Mouse (Mus musculus): ENCODE results near the gene Zfr2. TPM values are rescaled to one million over a fixed set of nuclear protein-coding genes. Genes with fewer than 3 reads are reported as not detected.

Zfr2 gene
- total and polyA plus RNA-seq, 3 experiments, result 0.81 to 1.4 TPM; not detected in 1

GRCm38 (mm10) chr10:81291511-81292104 lies 58.7 kb downstream of the Zfr2 start, which contains the start of gene Tjp3 (continued):
- no peak for TF ChIP-seq E2F4 (IDR thresholded peaks at IDR 0.05; ENCODE audit: borderline replicate concordance, low read depth, low read length)
- peak; percentile 24; the same call in 1 of the 2 replicates for TF ChIP-seq ELF1 (IDR thresholded peaks at IDR 0.05; ENCODE audit: low read depth, low read length)
- peak; percentile 31; the same call in 1 of the 2 replicates for TF ChIP-seq MAX (IDR thresholded peaks at IDR 0.05; ENCODE audit: low read length)
- TF ChIP-seq TBP (IDR thresholded peaks at IDR 0.05; ENCODE audit: low read depth, low read length), result no peak
- TF ChIP-seq ZNF384 (IDR thresholded peaks at IDR 0.05; ENCODE audit: low read depth, low read length), result peak; percentile 86
- TF ChIP-seq CHD2 (IDR thresholded peaks at IDR 0.05; ENCODE audit: low read length), result no peak
- no peak for TF ChIP-seq POLR2AphosphoS2 (IDR thresholded peaks at IDR 0.05; ENCODE audit: low read length)
- TF ChIP-seq NRF1 (IDR thresholded peaks at IDR 0.05; ENCODE audit: insufficient read depth, low read depth, low read length, poor library complexity, severe bottlenecking), result no peak
- 0 out of 2 replicates have a peak, but pooled peaks have one; percentile 28 for TF ChIP-seq TCF12 (IDR thresholded peaks at IDR 0.05; ENCODE audit: low read depth, low read length)

GRCm38 (mm10) chr10:81292554-81293333 lies 59.8 kb downstream of the Zfr2 start, which contains the start of gene Pip5k1c:
Gene Pip5k1c (plus strand): TSS chr10:81292963.
- Histone ChIP-seq H3K27ac (ENCODE audit: control insufficient read depth, low read depth, low read length) (peak within 1 kb of the TSS; percentile 82), H3K27me3 (ENCODE audit: control insufficient read depth in 1 of 2, insufficient read depth in 2 of 2, low read length in 2 of 2) (no peaks in the 10 kb centered on the region), H3K9ac (ENCODE audit: control insufficient read depth, low read depth, low read length, poor library complexity, severe bottlenecking) (peak within 1 kb of the TSS; percentile 88), H3K36me3 (ENCODE audit: control insufficient read depth in 1 of 2, insufficient read depth in 2 of 2, low read length in 2 of 2) (peaks cover 0 to 20% of the 10 kb centered on the region in 2 experiments; a peak in 2 of 4 replicates), H3K4me3 (ENCODE audit: control insufficient read depth in 1 of 2, insufficient read depth in 1 of 2, low read depth in 2 of 2, low read length in 2 of 2) (peak within 1 kb of the TSS; percentile 86 to 91), H3K4me1 (ENCODE audit: control insufficient read depth in 1 of 2, insufficient read depth in 2 of 2, low read length in 2 of 2) (peaks cover 11 to 30% of the 10 kb centered on the region in 2 experiments), H3K9me3 (replicated peaks; ENCODE audit: insufficient read depth, low read length) (no peaks in the 10 kb centered on the region), H3K79me2 (ENCODE audit: control insufficient read depth, insufficient read depth, low read length, poor library complexity) (peaks cover 45% of the 10 kb centered on the region)
- peak; percentile 100 for DNase-seq (ENCODE audit: low read depth, low spot score)
- TF ChIP-seq TBP (IDR thresholded peaks at IDR 0.05; ENCODE audit: low read depth, low read length) (peak; percentile 62), MAFK (IDR thresholded peaks at IDR 0.05; ENCODE audit: borderline replicate concordance, low read depth, low read length) (no peak), POLR2AphosphoS5 (IDR thresholded peaks at IDR 0.05; ENCODE audit: borderline replicate concordance, low read depth, low read length) (no peak), SIN3A (IDR thresholded peaks at IDR 0.05; ENCODE audit: low read length) (peak; percentile 71; the same call in 1 of the 2 replicates), JUND (IDR thresholded peaks at IDR 0.05; ENCODE audit: low read depth, low read length) (no peak), MAX (IDR thresholded peaks at IDR 0.05; ENCODE audit: low read length) (peak; percentile 80), POLR2A (IDR thresholded peaks at IDR 0.05; ENCODE audit: control insufficient read depth in 1 of 2, insufficient read depth in 1 of 2, low read depth in 1 of 2, low read length in 2 of 2, poor library complexity in 1 of 2) (peak; percentile 73 to 91), TCF12 (IDR thresholded peaks at IDR 0.05; ENCODE audit: low read depth, low read length) (no peak), CHD2 (IDR thresholded peaks at IDR 0.05; ENCODE audit: low read length) (no peak), HCFC1 (IDR thresholded peaks at IDR 0.05; ENCODE audit: low read depth, low read length) (peak; percentile 73), ZKSCAN1 (IDR thresholded peaks at IDR 0.05; ENCODE audit: low read depth, low read length) (no peak), MEF2A (IDR thresholded peaks at IDR 0.05; ENCODE audit: extremely low read depth, insufficient replicate concordance, low read depth, low read length, poor library complexity, severe bottlenecking) (no peak), RCOR1 (IDR thresholded peaks at IDR 0.05; ENCODE audit: low read depth, low read length) (no peak), NELFE (IDR thresholded peaks at IDR 0.05; ENCODE audit: low read depth, low read length) (peak; percentile 79), RAD21 (IDR thresholded peaks at IDR 0.05; ENCODE audit: low read depth, low read length) (peak; percentile 47), ELF1 (IDR thresholded peaks at IDR 0.05; ENCODE audit: low read depth, low read length) (peak; percentile 73), MYC (IDR thresholded peaks at IDR 0.05; ENCODE audit: low read depth, low read length) (peak; percentile 94), ZNF384 (IDR thresholded peaks at IDR 0.05; ENCODE audit: low read depth, low read length) (no peak), USF1 (IDR thresholded peaks at IDR 0.05; ENCODE audit: low read depth, low read length) (peak; percentile 88), CTCF (IDR thresholded peaks at IDR 0.05 in 2 of 3, conservative IDR thresholded peaks at IDR 0.05 in 1 of 3; ENCODE audit: control insufficient read depth in 1 of 3, insufficient read depth in 1 of 3, low read depth in 2 of 3, low read length in 3 of 3, poor library complexity in 1 of 3, severe bottlenecking in 1 of 3) (peak; percentile 64 to 96 (median 82)), ETS1 (IDR thresholded peaks at IDR 0.05; ENCODE audit: low read depth, low read length) (0 out of 2 replicates have a peak, but pooled peaks have one; percentile 47), ZMIZ1 (IDR thresholded peaks at IDR 0.05; ENCODE audit: low read depth, low read length) (no peak), MXI1 (IDR thresholded peaks at IDR 0.05; ENCODE audit: low read depth, low read length) (peak; percentile 19; the same call in 1 of the 2 replicates), CHD1 (IDR thresholded peaks at IDR 0.05; ENCODE audit: low read depth, low read length) (peak; percentile 99), EP300 (IDR thresholded peaks at IDR 0.05; ENCODE audit: low read depth in 1 of 2, low read length in 2 of 2) (no peak), POLR2AphosphoS2 (IDR thresholded peaks at IDR 0.05; ENCODE audit: low read length) (peak; percentile 85; the same call in 1 of the 2 replicates), BHLHE40 (IDR thresholded peaks at IDR 0.05; ENCODE audit: borderline replicate concordance, low read depth, low read length) (peak; percentile 100), NRF1 (IDR thresholded peaks at IDR 0.05; ENCODE audit: insufficient read depth, low read depth, low read length, poor library complexity, severe bottlenecking) (peak; percentile 9; the same call in 1 of the 2 replicates), SMC3 (IDR thresholded peaks at IDR 0.05; ENCODE audit: low read depth, low read length) (peak; percentile 65)

All from MEL (cell line).